Mouse (Mus musculus) thymus, postnatal 36 days (tissue): Measurements from ENCODE around the gene Grrp1.
A peak's percentile ranks its signal among the peaks of the same experiment; 100 is the strongest.
"Not testable (repeated sequence)": the region's sequence is repeated elsewhere in the genome, so short reads cannot be mapped to it uniquely, and the experiment has no call there.

Experiments
- DNase-seq, 2 experiments: peaks; one replicate each; pipeline ENCODE4 v3.0.0; 2022; ENCODE audit warnings: mixed read lengths in 2 of 2

Grrp1 gene

GRCm38 (mm10) chr4:134253722-134254324 lies at the start of gene Grrp1:
Gene Grrp1, minus strand, starts transcription at chr4:134254106.
- DNase-seq: no peak

GRCm38 (mm10) chr4:134302084-134302483 lies 48.2 kb upstream of the Grrp1 start:
- DNase-seq: no peak

GRCm38 (mm10) chr4:134300316-134300715 lies 46.4 kb upstream of the Grrp1 start:
- no peak for DNase-seq

- no peak for DNase-seq
Observed at GRCm38 (mm10) chr4:134299498-134299810, 45.5 kb upstream of the Grrp1 start.

GRCm38 (mm10) chr4:134298626-134299497 lies 45.0 kb upstream of the Grrp1 start:
- no peak for DNase-seq

- DNase-seq: no peak
Observed at GRCm38 (mm10) chr4:134297369-134297768, 43.5 kb upstream of the Grrp1 start.

GRCm38 (mm10) chr4:134296523-134296922 lies 42.6 kb upstream of the Grrp1 start:
- no peak for DNase-seq

GRCm38 (mm10) chr4:134296096-134296495 lies 42.2 kb upstream of the Grrp1 start:
- DNase-seq: not testable (repeated sequence)

GRCm38 (mm10) chr4:134293692-134294163 lies 39.8 kb upstream of the Grrp1 start:
- DNase-seq: no peak

GRCm38 (mm10) chr4:134293061-134293691 lies 39.3 kb upstream of the Grrp1 start:
- DNase-seq: no peak

- DNase-seq: peak; percentile 71 to 80
Observed at GRCm38 (mm10) chr4:134292067-134292466, 38.2 kb upstream of the Grrp1 start.

- no peak for DNase-seq
Observed at GRCm38 (mm10) chr4:134288397-134289256, 34.7 kb upstream of the Grrp1 start.

GRCm38 (mm10) chr4:134287575-134288025 lies 33.7 kb upstream of the Grrp1 start, which contains the start of gene Pdik1l:
Gene Pdik1l, minus strand, starts transcription at chr4:134287895.
- peak; percentile 85 to 87 for DNase-seq

GRCm38 (mm10) chr4:134287168-134287564 lies 33.3 kb upstream of the Grrp1 start:
- peak; percentile 96 to 98 for DNase-seq

- DNase-seq: no peak
Observed at GRCm38 (mm10) chr4:134286226-134287167, 32.6 kb upstream of the Grrp1 start.

- DNase-seq: no peak
Observed at GRCm38 (mm10) chr4:134284942-134285341, 31.0 kb upstream of the Grrp1 start.

GRCm38 (mm10) chr4:134273417-134274345 lies 19.8 kb upstream of the Grrp1 start:
- peak; percentile 66 to 77 for DNase-seq

GRCm38 (mm10) chr4:134272731-134273416 lies 19.0 kb upstream of the Grrp1 start:
- DNase-seq: no peak

GRCm38 (mm10) chr4:134271979-134272378 lies 18.1 kb upstream of the Grrp1 start:
- no peak for DNase-seq
